Mouse (Mus musculus) CH12.LX (cell line): ENCODE results near the gene Fcor. TPM values are rescaled to one million over a fixed set of nuclear protein-coding genes. Genes with fewer than 3 reads are reported as not detected.

ENCODE experiments used
- DNase-seq: peaks from one replicate; pipeline ENCODE4 v3.0.0-alpha.2; 2013; ENCODE audit errors: extremely low read depth
- H3K27ac ChIP-seq: 2 replicates; pipeline ENCODE4 v1.5.1; 2012; ENCODE audit warnings: low read depth, mild to moderate bottlenecking, control low read depth, moderate library complexity; ENCODE audit not compliant: insufficient read depth
- H3K27me3 ChIP-seq: replicated peaks from 2 replicates; pipeline ENCODE3; 2012; ENCODE audit warnings: inconsistent platforms
- H3K36me3 ChIP-seq, 2 experiments: replicated peaks in 1 of 2; 2 replicates each; pipeline versions ENCODE3 to v1.6.1; 2012; ENCODE audit warnings: inconsistent platforms in 1 of 2, low read length in 1 of 2, mild to moderate bottlenecking in 1 of 2, mixed read lengths in 1 of 2, moderate library complexity in 1 of 2; ENCODE audit not compliant: control insufficient read depth in 1 of 2, insufficient read depth in 1 of 2
- H3K4me1 ChIP-seq, 2 experiments: 2 replicates each; pipeline ENCODE4 v1.6.1; 2012; ENCODE audit warnings: inconsistent platforms in 1 of 2, moderate library complexity in 1 of 2; ENCODE audit not compliant: insufficient read depth in 2 of 2, control insufficient read depth in 1 of 2
- H3K4me2 ChIP-seq: 2 replicates; pipeline ENCODE4 v1.6.1; 2012; ENCODE audit warnings: low read depth, mild to moderate bottlenecking, control low read depth; ENCODE audit not compliant: poor library complexity, insufficient read depth, severe bottlenecking
- H3K4me3 ChIP-seq, 3 experiments: fragments of 150-350 bp in 1 of 3; sonication (generic) in 1 of 3; replicated peaks in 1 of 3; 2 replicates each; pipeline versions ENCODE3 to v1.5.1; 2011 to 2012; ENCODE audit warnings: low read depth in 2 of 3, low read length in 2 of 3, mild to moderate bottlenecking in 2 of 3, moderate library complexity in 2 of 3, control low read depth in 1 of 3, improper control_type of control experiment in 1 of 3, inconsistent platforms in 1 of 3, mixed read lengths in 1 of 3; ENCODE audit not compliant: poor library complexity in 1 of 3
- H3K79me2 ChIP-seq: replicated peaks from 2 replicates; pipeline ENCODE4 v1.6.1; 2012; ENCODE audit warnings: mild to moderate bottlenecking, moderate library complexity; ENCODE audit not compliant: control insufficient read depth, poor library complexity, insufficient read depth, severe bottlenecking; ENCODE audit errors: extremely low read depth
- H3K9ac ChIP-seq: 2 replicates; pipeline ENCODE4 v1.6.1; 2012; ENCODE audit warnings: low read depth, mild to moderate bottlenecking, control low read depth, moderate library complexity; ENCODE audit not compliant: insufficient read depth
- H3K9me3 ChIP-seq: replicated peaks from 2 replicates; pipeline ENCODE3; 2012; ENCODE audit warnings: low read length, inconsistent platforms, mixed read lengths
- BHLHE40 ChIP-seq: IDR thresholded peaks from 2 replicates; pipeline ENCODE4 v1.6.1; 2011; ENCODE audit warnings: mild to moderate bottlenecking, low read depth, low read length, improper control_type of control experiment
- CTCF ChIP-seq, 2 experiments: IDR thresholded peaks in 1 of 2; conservative IDR thresholded peaks in 1 of 2; 2 replicates each; pipeline ENCODE4 v1.5.1; 2011 to 2012; ENCODE audit warnings: low read depth in 2 of 2, low read length in 2 of 2, improper control_type of control experiment in 1 of 2, inconsistent platforms in 1 of 2, mild to moderate bottlenecking in 1 of 2, moderate library complexity in 1 of 2
- ETS1 ChIP-seq: conservative IDR thresholded peaks from 2 replicates; pipeline ENCODE4 v1.6.1; 2012; ENCODE audit warnings: low read depth, mild to moderate bottlenecking, inconsistent platforms, low read length, improper control_type of control experiment, moderate library complexity
- GABPA ChIP-seq: IDR thresholded peaks from 2 replicates; pipeline ENCODE4 v1.6.1; 2012; ENCODE audit warnings: low read depth, low read length, improper control_type of control experiment, inconsistent platforms; ENCODE audit not compliant: insufficient replicate concordance
- HCFC1 ChIP-seq: IDR thresholded peaks from 2 replicates; pipeline ENCODE4 v1.6.1; 2012; ENCODE audit warnings: low read depth, mild to moderate bottlenecking, inconsistent platforms, low read length, improper control_type of control experiment
- JUN ChIP-seq: IDR thresholded peaks from 2 replicates; pipeline ENCODE4 v1.6.1; 2011; ENCODE audit warnings: low read depth, mild to moderate bottlenecking, low read length, improper control_type of control experiment, moderate library complexity; ENCODE audit not compliant: insufficient read depth
- MAX ChIP-seq: IDR thresholded peaks from 2 replicates; pipeline ENCODE4 v1.6.1; 2011; ENCODE audit warnings: low read length, improper control_type of control experiment
- MEF2A ChIP-seq: IDR thresholded peaks from 2 replicates; pipeline ENCODE4 v1.6.1; 2014; ENCODE audit warnings: low read depth, mild to moderate bottlenecking, inconsistent platforms, low read length, improper control_type of control experiment, borderline replicate concordance
- MXI1 ChIP-seq: IDR thresholded peaks from 2 replicates; pipeline ENCODE4 v1.6.1; 2011; ENCODE audit warnings: mild to moderate bottlenecking, low read depth, low read length, improper control_type of control experiment
- NRF1 ChIP-seq: IDR thresholded peaks from 2 replicates; pipeline ENCODE4 v1.6.1; 2014; ENCODE audit warnings: low read depth, mild to moderate bottlenecking, inconsistent platforms, low read length, improper control_type of control experiment, moderate library complexity
- PAX5 ChIP-seq: IDR thresholded peaks from 2 replicates; pipeline ENCODE4 v1.6.1; 2012; ENCODE audit warnings: low read length, inconsistent platforms, mixed read lengths
- POLR2A ChIP-seq: IDR thresholded peaks from 2 replicates; pipeline ENCODE4 v1.6.1; 2011; ENCODE audit warnings: low read depth, mild to moderate bottlenecking, improper control_type of control experiment, low read length
- RAD21 ChIP-seq: IDR thresholded peaks from 2 replicates; pipeline ENCODE4 v1.6.1; 2011; ENCODE audit warnings: low read depth, mild to moderate bottlenecking, low read length, improper control_type of control experiment, moderate library complexity
- SIN3A ChIP-seq: IDR thresholded peaks from 2 replicates; pipeline ENCODE4 v1.6.1; 2012; ENCODE audit warnings: low read length, improper control_type of control experiment, inconsistent platforms
- SMC3 ChIP-seq: IDR thresholded peaks from 2 replicates; pipeline ENCODE4 v1.6.1; 2011; ENCODE audit warnings: low read depth, low read length, improper control_type of control experiment
- TBP ChIP-seq: conservative IDR thresholded peaks from 2 replicates; pipeline ENCODE4 v1.6.1; 2011; ENCODE audit warnings: low read depth, low read length, improper control_type of control experiment
- TCF12 ChIP-seq: IDR thresholded peaks from 2 replicates; pipeline ENCODE4 v1.6.1; 2014; ENCODE audit warnings: low read depth, mild to moderate bottlenecking, inconsistent platforms, low read length, improper control_type of control experiment
- UBTF ChIP-seq: IDR thresholded peaks from 2 replicates; pipeline ENCODE4 v1.6.1; 2012; ENCODE audit warnings: low read depth, mild to moderate bottlenecking, inconsistent platforms, low read length, improper control_type of control experiment, moderate library complexity
- USF1 ChIP-seq: IDR thresholded peaks from 2 replicates; pipeline ENCODE4 v1.6.1; 2014; ENCODE audit warnings: low read depth, mild to moderate bottlenecking, inconsistent platforms, low read length, improper control_type of control experiment
- USF2 ChIP-seq: conservative IDR thresholded peaks from 2 replicates; pipeline ENCODE4 v1.6.1; 2011; ENCODE audit warnings: low read depth, low read length, improper control_type of control experiment
- ZC3H11A ChIP-seq: IDR thresholded peaks from 2 replicates; pipeline ENCODE4 v1.6.1; 2012; ENCODE audit warnings: low read depth, mild to moderate bottlenecking, inconsistent platforms, low read length, improper control_type of control experiment
- ZMIZ1 ChIP-seq: IDR thresholded peaks from 2 replicates; pipeline ENCODE4 v1.6.1; 2012; ENCODE audit warnings: low read depth, mild to moderate bottlenecking, inconsistent platforms, low read length, improper control_type of control experiment
- ZNF384 ChIP-seq: IDR thresholded peaks from 2 replicates; pipeline ENCODE4 v1.6.1; 2012; ENCODE audit warnings: low read depth, low read length, improper control_type of control experiment, inconsistent platforms
- dilution Hi-C: fragments of 300-500 bp; cut with MboI; formaldehyde crosslinking; loops from 2 replicates; pipeline ENCODE4 v1.14.3; 2020; ENCODE audit warnings: low sequenced_read_pairs; ENCODE audit not compliant: extremely low pct_unique_long_range_greater_than_20kb, extremely low pct_ligation_motif_present
- in situ Hi-C: fragments of 300-500 bp; cut with MboI; formaldehyde crosslinking; loops from 3 replicates; pipeline ENCODE4 v1.14.3; 2019; ENCODE audit warnings: low sequenced_read_pairs, low pct_ligation_motif_present, low pct_unique_long_range_greater_than_20kb, mixed read lengths
- polyA plus RNA-seq: library from polyadenylated mRNA; unstranded; fragments of >175 nt; gene quantifications from 2 replicates; pipeline ENCODE4 v1.2.1, GENCODE M21; 2012; ENCODE audit warnings: low read depth; ENCODE audit not compliant: insufficient read length
- total RNA-seq, 2 experiments: library from RNA; depleted of rRNA; stranded (reverse); fragments of 300-350 nt in 1 of 2; fragments of >200 nt in 1 of 2; gene quantifications; 2 replicates each; pipeline ENCODE4 v1.2.3; 2012 to 2014

Fcor gene
- total and polyA plus RNA-seq, 3 experiments = 0.63 TPM; not detected in 2

GRCm38 (mm10) chr8:3685422-3685821, 13.3 kb upstream of the Fcor start (continued):
- TF ChIP-seq ZC3H11A (no peak), NRF1 (no peak), TCF12 (0 out of 2 replicates have a peak, but pooled peaks have one; percentile 28), SIN3A (no peak), ZMIZ1 (no peak), UBTF (no peak), USF2 (no peak), PAX5 (no peak), MEF2A (0 out of 2 replicates have a peak, but pooled peaks have one; percentile 28), ETS1 (peak; percentile 60), JUN (no peak), SMC3 (no peak), POLR2A (no peak), BHLHE40 (0 out of 2 replicates have a peak, but pooled peaks have one; percentile 9)

GRCm38 (mm10) chr8:3684530-3684929, 12.4 kb upstream of the Fcor start:
- Histone ChIP-seq H3K27me3 (peaks cover 2% of the 10 kb centered on the region), H3K9me3 (no peaks in the 10 kb centered on the region), H3K4me2 (no peak overlapping the region), H3K9ac (no peak overlapping the region), H3K79me2 (no peaks in the 10 kb centered on the region), H3K4me1 (peaks cover 21 to 50% of the 10 kb centered on the region in 2 experiments), H3K27ac (no peak overlapping the region), H3K36me3 (peaks cover 13 to 56% of the 10 kb centered on the region in 2 experiments), H3K4me3 (no peak overlapping the region)
- no peak for DNase-seq
- TF ChIP-seq GABPA = no peak
- no peak for TF ChIP-seq RAD21
- no peak for TF ChIP-seq BHLHE40
- TF ChIP-seq MXI1 = no peak
- TF ChIP-seq MAX = no peak
- TF ChIP-seq MEF2A = no peak
- no peak for TF ChIP-seq ZNF384
- no peak for TF ChIP-seq ZC3H11A
- TF ChIP-seq USF1 = no peak
- TF ChIP-seq HCFC1 = no peak
- TF ChIP-seq NRF1 = no peak
- TF ChIP-seq TBP = no peak
- no peak for TF ChIP-seq ZMIZ1
- TF ChIP-seq CTCF (conservative IDR thresholded peaks at IDR 0.05 in 1 of 2, IDR thresholded peaks at IDR 0.05 in 1 of 2; ENCODE audit: low read depth in 2 of 2, low read length in 2 of 2) = no peak
- TF ChIP-seq SIN3A = no peak
- dilution Hi-C loops = no loop called here
- in situ Hi-C loops = no loop called here
